Mouse (Mus musculus) embryonic facial prominence, embryonic 13.5 days (tissue): ENCODE data around the gene Tmem51. TPM values are rescaled to one million over a fixed set of nuclear protein-coding genes. Genes with fewer than 3 reads are reported as not detected.

Source experiments
- polyA plus RNA-seq: library from polyadenylated mRNA; unstranded; fragments of >200 nt; fragmentation: Nextera tagmentation; extraction: Ambion mirVana; gene quantifications from 2 replicates; pipeline ENCODE4 v1.2.1, GENCODE M21; 2015

Tmem51 gene
- polyA plus RNA-seq, 1 experiment from 2014 or later, result 13.9 TPM

Other genes starting within 250 kb of the Tmem51 start
- gene Ctrc, start 237.9 kb downstream of the Tmem51 start, polyA plus RNA-seq, result not detected in 2 replicates
- 51.2 and 52.0 TPM in 2 replicates for gene Efhd2, start 209.4 kb downstream of the Tmem51 start, polyA plus RNA-seq
- gene Fhad1, start 69.2 kb downstream of the Tmem51 start, polyA plus RNA-seq, result 0.91 and 1.3 TPM in 2 replicates
- gene Kazn, start 155.1 kb upstream of the Tmem51 start, polyA plus RNA-seq, result 13.2 and 13.4 TPM in 2 replicates